Mouse (Mus musculus) CD4-positive helper T cell, adult 2 months (primary cell): Measurements from ENCODE around the gene Tmem274.
"Not testable (repeated sequence)": the region's sequence is repeated elsewhere in the genome, so short reads cannot be mapped to it uniquely, and the experiment has no call there.

Experiments
- DNase-seq: peaks from one replicate; pipeline ENCODE4 v3.0.0-alpha.2; 2012; ENCODE audit warnings: low read depth, missing footprints, low spot score

Tmem274 gene

DNA sequence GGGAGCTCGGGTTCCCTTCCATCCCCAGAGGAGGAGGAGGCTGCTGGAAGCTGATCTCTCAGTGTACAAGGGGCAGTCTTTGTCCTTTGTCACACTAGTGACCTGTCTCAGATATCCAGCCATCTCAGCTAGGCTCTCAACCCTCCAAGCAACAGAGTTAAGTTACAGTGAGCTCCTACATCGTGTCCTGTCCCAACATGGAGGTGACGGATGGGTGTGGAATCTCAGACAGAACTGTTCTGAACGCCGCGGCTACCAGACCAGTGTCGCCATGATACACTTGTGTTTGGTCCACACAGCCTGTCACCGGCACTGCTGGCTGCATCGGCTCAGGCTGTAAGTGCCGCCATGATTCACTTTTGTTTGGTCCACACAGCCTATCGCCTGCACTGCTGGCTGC, at the start of gene Tmem274:
Gene Tmem274 (plus strand): TSS at position 301 of the 400 bp plus-strand sequence.
- DNase-seq = no peak

DNA sequence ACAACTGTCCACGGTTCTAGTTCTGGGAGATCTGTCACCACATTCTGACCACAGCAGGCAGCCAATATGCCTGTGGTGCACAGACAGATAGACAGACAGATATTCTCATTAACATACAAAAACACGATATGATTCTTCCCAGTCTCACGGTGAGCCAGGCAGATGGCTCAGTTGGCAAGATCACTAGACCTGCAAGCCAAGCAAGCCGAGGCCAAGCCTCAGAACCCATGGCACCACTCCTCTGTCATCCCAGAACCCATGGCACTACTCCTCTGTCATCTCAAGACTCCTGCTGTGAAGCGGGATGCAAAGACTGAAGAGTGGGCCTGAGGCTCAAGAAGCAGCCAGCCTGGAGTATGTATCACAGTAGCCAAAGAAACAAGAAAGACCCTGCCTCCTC, 47.6 kb upstream of the Tmem274 start:
- no peak for DNase-seq

DNA sequence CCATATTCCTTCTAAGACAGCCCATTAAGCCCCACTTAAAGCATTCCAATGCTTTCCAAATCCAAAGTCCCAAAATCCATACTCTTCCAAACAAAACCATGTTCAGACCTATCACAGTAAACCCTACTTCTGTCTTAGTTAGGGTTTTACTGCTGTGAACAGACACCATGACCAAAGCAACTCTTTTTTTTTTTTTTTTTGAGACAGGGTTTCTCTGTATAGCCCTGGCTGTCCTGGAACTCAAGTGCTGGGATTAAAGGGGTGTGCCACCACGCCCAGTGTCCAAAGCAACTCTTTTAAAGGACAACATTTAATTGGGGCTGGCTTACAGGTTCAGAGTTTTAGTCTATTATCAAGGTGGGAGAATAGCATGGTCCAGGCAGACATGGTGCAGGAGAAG, 45.3 kb upstream of the Tmem274 start:
- not testable (repeated sequence) for DNase-seq

DNA sequence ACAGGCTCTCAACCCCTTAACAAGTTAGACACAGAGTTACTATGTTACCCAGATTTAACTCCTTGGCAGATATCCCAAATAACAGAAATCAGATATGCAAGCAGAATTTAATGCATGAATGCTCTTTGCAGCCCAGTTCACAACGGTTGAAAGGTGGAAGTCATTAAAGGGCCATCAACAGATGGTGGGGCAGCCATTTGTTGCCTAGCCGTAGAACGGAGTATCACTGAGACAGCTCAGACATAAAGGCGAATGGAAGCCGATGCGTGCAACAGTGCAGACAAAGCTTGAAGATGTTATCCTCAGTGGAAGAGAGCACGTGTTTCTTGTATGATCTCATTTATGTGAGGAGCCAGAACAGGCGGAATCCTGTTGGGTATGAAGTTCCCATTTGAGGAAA, 36.6 kb upstream of the Tmem274 start:
- DNase-seq = no peak

DNA sequence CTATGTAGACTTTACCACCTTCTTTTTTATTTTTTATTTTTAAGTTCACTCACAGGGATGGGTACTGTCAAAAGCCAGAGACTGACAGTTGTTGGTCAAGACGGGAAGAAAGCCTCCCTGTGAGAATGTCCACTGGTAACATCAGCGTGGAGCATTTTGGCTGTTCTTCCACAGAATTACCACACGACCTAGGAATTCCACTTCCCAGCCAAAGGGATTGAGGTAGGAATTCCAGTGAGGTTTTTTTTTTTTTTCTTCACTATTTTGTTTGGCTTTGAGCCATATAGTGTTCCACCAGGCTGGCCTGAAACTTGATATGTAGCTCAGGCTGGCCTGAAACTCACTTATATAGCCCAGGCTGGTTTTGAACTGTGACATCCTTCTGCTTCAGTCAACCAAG, 34.7 kb upstream of the Tmem274 start:
- DNase-seq = no peak

DNA sequence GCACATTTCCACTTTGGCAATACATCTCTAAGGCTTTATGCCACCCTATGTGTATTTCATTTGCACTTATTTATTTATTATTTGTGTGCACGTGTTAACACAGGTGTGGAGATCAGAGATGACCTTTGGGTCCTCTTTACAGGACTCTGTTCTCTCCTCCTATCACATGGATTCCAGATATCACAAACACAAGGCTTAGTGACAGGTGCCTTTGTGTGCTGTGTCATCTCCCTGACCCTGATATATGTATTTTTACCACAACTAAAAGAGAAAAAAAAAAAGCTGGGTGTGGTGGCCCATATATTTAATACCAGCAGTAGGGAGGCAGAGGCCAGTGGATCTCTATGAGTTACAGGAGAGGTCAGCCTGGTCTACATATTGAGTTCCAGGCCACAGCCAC, 32.7 kb upstream of the Tmem274 start:
- DNase-seq = no peak

DNA sequence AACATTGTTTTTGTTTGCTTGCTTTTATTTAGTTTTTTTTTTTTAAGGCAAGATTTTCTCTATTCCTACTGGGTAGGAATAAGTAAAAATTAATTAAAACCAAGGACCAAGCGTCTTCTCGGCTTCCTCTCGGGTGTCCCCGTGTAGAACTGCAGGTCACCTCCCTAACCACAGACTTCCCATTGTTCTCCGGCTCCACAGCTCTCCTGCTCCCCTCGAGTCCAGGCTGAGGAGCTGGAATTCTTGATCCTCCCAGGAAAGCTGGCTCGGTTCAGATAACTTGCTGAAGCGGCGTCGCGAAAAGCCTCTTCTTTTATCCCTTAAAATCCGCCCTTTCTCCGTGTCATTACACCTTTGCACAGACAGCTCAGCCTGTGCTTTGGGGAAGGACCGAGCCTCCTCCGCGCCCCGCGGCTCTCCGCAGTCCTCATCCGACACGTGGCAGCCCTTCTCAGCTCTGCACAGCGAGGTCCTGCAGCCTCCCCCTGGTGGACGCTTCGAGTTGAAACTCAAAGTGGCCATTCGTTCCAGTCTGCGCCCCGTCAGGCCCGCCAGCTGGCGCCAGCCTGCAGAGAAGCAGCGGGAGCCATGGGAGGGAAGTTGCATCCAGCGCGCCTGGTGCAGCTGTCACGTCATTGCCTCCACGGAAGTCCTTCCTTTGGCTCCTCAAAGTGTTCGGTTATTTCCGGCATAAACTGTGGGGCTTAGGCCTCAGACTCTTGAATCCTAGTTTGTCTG, 32.0 kb upstream of the Tmem274 start:
- DNase-seq = peak; percentile 87

DNA sequence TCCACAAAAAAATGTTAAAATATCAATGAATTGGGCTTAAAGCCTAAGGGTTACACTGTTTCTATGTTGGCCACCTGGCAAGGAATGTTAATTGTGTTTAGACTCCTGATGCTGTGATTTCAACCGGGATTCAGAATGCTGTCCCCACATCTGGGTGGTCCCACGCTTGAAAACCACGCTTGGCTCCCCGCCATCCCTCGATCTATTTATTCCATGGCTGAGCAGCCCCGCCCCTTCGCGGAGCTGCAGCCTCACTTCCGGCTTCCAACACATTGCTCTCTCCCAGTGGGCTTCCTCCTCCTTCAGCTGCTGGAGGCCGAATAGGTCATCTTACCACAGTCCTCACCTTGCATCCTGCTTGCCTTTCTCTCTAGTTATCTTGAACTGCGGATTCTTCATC, 31.3 kb upstream of the Tmem274 start:
- DNase-seq = peak; percentile 30

DNA sequence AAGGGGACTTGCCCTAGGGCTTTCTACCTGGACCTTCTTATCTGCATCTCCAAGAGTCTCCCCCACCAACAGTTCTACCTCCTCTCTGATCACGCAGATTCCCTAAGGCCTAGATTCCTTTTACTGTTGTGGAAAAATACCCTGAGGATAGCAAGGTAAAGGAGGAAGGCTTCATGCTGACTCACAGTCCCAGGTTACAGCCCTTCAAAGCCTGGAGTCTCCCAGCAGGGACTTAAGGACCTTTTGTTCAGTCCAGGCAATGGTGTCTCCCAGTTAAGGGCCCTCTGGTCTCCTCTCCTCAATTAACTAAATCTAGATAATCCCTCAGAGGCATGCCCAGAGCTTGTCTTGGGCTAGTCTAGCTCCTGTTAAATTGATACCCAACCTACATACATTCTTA, 30.9 kb upstream of the Tmem274 start:
- no peak for DNase-seq

DNA sequence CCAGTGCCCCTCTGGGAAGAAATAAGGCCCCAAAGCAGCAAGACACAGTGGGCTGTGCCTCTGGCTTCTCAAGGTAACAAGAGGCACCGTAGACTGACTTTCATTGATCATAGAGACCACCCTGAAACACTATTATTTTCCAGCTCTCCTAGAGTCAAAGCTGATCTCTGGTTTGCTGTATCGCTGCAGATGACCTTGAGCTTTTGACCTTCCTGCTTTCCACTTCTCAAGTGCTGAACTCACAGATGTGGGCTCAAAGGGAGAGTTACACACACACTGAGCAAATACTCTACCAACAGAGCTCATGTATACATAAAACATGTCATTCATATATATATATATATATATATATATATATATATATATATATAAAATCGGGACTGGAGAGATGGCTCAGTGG, 26.5 kb upstream of the Tmem274 start:
- DNase-seq = no peak

DNA sequence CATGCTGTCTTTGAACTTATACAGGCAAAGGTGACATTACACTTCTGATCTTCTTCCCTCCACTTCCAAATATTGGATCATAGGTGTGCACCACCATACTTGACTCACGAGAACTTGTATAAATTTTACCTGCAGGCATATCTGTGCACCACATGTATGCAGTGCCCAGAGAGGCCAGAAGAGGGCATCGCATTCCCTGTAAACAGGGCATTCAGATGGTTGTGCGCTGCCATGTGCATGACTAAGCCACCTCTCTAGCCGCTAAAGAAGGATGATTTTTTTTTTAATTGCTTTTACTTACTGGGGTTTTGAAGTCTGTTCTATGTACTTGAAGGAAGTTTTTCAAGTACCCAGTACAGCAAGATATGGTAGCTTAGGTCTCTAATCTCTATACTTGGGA, 23.5 kb upstream of the Tmem274 start:
- peak; percentile 71 for DNase-seq

DNA sequence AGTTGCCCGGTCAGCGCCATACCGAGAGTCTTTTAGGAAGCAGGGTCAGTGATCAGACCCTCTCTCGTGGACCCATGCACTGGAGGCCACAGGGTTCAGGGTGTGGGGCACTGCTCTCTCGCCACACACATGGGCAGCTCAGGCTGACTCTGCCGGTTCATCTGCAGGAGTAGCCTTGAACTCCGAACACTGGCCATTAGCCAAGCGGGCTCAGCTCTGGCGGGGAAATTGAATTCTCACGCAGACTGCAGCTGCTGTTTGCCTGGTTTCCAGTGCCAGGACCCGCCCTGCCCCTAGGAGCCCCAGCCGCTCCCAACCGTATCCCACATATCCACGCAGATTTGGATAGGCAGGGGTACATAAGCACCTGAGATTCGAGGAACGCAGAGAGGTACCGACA, 22.9 kb upstream of the Tmem274 start:
- no peak for DNase-seq

DNA sequence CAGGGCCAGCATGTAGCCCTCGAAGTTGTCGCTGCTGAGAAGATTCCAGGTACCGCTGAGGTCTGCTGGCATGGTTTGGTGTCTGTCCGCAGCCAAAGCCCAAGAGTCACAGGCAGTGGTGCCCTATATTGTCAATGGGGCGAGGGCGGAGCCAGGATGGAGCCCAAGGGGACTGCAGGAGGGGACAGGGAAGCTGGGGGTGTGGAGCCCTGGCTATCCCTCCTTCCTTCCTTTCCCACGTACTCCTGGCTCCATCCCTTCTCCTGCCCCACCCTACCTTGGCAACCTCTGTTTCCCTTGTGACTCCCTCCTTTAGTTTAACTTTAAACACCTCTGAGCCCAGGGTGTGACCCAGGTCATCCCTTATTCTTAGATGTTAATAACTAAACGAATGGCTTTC, 22.3 kb upstream of the Tmem274 start, which contains the start of gene Rbp7:
Gene Rbp7 (minus strand): TSS at position 100 of the 400 bp plus-strand sequence.
- no peak for DNase-seq

DNA sequence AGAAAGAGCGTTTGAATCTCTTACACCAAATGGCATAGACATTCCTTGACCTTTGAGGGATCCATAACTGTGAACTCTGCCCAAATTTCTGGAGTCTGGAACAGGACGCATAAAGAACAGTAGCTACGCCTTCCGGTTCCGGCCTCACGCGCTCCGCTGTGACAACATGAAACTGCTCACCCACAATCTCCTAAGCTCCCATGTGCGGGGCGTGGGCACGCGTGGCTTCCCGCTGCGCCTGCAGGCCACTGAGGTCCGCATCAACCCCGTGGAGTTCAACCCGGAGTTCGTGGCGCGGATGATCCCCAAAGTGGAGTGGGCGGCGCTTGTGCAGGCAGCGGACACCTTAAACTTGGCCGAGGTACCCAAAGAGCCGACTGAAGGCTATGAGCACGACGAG, 20.0 kb upstream of the Tmem274 start:
- DNase-seq = not testable (repeated sequence)

DNA sequence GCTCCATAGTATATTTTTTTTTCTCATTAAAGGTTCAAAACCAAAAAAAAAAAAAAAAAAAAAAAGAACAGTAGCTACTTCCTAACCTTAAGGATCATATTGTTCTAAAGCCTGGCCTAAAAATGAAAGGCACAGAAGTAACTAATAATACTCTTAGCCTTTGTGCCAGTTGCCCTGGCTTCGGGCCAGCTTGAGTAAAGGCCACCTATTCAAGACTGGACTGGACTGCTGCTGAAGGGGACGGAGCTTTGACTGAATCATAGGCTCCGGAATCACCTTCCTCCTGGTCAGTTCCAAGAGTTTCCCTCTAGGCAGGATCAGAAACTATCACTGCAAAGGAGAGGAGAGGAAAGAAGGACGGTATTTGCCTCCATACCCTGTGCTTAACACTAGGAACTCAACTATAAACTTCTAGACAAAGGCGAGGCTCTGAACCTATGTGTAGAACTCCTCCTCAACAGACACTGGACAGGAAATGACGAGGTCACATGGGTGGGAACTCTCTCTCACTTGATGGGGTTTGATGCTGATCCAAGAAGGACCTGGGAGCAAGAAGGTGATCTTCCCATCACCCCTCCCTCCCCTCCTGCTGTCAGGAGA, 19.2 kb upstream of the Tmem274 start:
- DNase-seq = no peak

DNA sequence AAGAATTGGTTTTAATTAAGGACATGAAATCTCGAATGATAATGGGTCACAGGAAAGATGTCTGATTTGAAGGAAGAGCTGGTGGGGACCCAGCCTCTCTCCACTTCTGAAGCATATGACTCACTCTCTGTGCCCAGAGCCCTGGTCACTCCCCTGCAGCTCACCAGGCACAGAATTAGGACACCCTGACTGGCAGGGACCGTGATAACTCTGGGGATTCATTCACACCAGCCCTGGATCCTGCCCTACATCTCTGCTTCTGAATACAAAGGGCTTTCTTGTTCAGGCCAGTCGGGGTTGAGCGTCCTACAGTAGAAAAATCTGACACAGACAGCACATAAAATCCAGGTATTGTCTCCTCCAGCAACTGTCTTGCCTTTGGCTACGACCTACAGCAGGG, 18.7 kb upstream of the Tmem274 start:
- DNase-seq = no peak

DNA sequence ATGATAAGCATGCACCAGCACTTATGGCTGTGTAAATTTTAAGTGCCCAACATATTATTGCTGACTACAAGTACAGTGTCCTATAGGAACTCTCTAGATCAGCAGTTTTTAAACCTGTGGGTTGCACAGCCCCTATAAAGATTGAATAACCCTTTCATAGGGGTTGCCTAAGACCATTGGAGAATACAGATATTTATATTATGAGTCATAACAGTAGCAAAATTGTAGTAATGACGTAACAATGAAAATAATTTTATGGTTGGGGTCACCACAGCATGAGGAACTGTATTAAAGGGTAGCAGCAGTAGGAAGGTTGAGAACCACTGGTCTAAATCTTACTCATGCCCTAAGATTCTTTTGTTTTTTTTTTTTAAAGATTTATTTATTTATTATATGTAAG, 17.8 kb upstream of the Tmem274 start:
- DNase-seq = no peak

DNA sequence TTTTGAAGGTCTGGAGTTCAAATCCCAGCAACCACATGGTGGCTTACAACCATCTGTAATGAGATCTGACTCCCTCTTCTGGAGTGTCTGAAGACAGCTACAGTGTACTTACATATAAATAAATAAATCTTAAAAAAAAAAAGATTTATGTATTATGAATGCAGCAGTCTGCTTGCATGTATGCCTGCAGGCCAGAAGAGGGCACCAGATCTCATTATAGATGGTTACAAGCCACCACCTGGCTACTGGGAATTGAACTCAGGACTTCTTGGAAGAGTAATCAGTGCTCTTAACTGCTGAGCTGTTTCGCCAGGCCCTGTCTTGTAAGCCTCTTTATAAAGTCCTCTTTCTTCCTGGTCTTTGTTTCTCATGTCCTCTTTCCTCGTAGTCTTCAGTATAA, 16.7 kb upstream of the Tmem274 start:
- not testable (repeated sequence) for DNase-seq

DNA sequence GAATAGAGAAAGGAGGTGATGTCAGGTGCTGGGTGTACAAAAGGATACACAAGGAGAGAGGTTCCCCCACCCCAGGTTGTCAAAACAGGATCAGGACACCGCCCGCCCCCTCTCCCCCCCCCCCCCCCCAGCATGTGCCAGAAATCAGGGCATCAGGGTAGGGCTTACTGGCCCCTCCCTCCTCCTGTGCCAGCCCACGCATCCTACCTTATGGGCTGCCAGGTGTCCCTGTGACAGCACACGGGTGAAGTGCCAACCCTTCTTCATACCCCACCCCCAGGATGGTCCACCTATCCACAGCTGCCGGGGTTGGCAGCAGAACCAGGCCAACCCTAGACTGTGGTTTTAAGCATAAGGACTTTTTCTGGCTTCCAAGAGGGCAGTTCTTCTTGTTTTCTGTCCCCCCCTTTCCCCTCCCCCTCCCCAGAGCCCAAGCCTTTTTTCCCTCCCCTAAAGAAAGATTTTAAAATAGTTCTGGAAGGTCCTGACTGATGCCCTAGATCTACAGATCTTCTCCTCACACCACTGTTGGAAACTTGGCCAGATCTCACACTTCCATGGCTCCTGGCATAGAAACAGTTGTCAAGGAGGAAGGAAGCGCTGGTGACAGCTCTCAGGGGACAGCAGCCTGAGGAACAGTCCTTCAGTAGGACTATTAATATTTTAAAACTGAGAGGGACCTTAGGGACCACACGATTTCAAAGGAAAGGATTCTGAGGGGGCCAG, 15.4 kb upstream of the Tmem274 start:
- DNase-seq = no peak

DNA sequence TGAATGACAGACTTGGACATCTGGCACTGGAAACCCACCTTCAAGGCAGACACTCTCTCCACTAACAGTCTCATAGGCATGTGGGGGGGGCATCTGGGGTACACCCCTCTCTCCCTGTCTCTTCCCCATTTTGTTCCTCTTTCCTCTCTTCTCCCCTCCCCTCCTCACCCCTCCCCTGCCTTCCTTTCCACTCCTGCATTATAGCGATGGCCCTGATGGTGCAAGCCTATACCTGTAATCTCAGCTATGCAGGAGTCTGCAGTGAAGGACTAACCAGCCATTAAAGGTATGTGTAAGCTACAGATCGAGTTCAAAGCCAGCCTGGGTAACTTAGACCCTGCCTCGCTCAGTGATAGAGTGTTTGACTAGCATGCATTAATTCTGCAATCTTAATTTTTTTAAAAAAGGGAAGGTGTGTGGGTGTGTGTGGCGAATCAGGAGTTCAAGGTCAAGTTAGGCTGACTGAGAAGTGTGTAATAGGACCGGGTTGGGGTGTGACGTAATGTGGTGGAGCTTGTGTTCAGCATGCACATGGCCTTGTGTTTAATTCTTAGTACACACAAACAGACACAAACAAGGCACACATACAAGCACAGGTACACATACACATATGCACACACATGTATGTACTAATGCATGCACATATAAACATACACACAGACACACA, 14.7 kb upstream of the Tmem274 start:
- no peak for DNase-seq

DNA sequence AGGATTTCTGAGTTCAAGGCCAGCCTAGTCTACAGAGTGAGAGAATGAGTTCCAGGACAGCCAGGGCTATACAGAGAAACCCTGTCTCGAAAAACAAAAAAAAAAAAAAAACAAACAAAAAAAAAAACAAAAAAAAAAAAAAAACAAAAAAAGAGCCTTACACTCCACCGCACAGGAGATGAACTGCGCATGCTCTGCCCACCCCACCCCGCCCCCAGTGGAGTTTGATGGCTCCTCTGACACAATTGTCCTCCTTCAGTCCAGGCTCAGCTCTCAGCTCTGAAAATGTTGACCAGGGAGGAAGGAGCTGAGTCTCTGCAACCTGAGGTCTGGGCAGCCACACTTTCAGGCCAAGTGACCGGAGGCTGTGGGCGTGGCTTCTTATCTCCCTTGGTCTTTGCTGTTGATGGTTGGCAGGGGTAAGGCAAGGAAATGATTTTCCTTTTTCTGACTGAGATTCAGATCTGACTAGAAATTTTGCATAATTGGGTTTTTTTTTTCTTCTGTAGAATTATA, 13.7 kb upstream of the Tmem274 start:
- DNase-seq = no peak

DNA sequence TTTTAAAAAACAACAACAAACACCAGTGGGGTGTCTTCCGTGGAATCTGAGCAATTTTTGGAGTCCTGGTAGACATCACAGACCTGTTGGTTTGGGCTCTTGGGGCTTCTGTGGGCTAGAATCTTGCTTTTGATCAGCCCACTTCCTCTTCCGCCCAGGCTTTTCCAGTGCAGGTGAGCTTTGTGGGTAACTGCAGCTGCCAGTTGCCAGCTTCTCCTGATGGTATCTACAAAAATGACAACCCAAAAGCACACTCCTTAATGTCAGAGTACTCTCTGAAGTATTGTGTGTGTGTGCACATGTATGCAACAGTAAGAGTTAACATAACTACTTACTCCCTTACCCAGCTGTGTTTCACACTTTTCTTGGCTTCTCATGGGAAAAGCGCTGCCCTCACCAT, 7.6 kb upstream of the Tmem274 start:
- DNase-seq = peak; percentile 88
